Mouse (Mus musculus) embryonic fibroblast, embryonic 13.5 days (primary cell): Measurements from ENCODE around the gene Cngb1.

Experiments
- CTCF ChIP-seq: IDR thresholded peaks from 2 replicates; pipeline ENCODE4 v1.5.1; 2011; ENCODE audit warnings: mild to moderate bottlenecking, control low read depth, low read length, moderate library complexity, borderline replicate concordance; ENCODE audit not compliant: insufficient read depth
- POLR2A ChIP-seq: IDR thresholded peaks from 2 replicates; pipeline ENCODE4 v1.6.1; 2011; ENCODE audit warnings: low read depth, mild to moderate bottlenecking, control low read depth, low read length, moderate library complexity

- TF ChIP-seq CTCF (no peak), POLR2A (no peak)
Observed at GRCm38 (mm10) chr8:95272871-95273270, 33.5 kb downstream of the Cngb1 start.
